Mouse (Mus musculus): ENCODE measurements at regions not wholly inside any gene's neighbourhood (a gene's known extent, or its start where the extent isn't known, plus 50 kb on each side); places are given as distances from the start of the nearest gene placed in this dataset.
A peak's percentile ranks its signal among the peaks of the same experiment; 100 is the strongest.

- TF ChIP-seq CTCF (IDR thresholded peaks at IDR 0.05; ENCODE audit: low read depth): 0 out of 2 replicates have a peak, but pooled peaks have one; percentile 9
- TF ChIP-seq EP300 (IDR thresholded peaks at IDR 0.05; ENCODE audit: low read depth): no peak
These were observed 215.6 kb upstream of the Sesn3 start for GRCm38 (mm10) chr9:14059228-14059779.
